ENCODE assay signal across 25 mouse cellular contexts in genomic region chr9:106876666-106877065, GRCm38 (mm10).
"Had no signal": no experiment of that assay in that cellular context is flagged by ENCODE, and none has a peak within 500 bp of the region (broad histone marks: within the 10 kb centered on the region; RNA-seq: fewer than 3 reads in every experiment).

No protein-coding gene starts in this region.

- H3K9ac ChIP-seq: embryonic facial prominence, embryonic 12.5 days; embryonic facial prominence, embryonic 13.5 days; embryonic facial prominence, embryonic 15.5 days; forebrain, embryonic 12.5 days; forebrain, embryonic 13.5 days; forebrain, embryonic 15.5 days; forebrain, postnatal 0 days had no signal

- H3K9me3 ChIP-seq: embryonic facial prominence, embryonic 10.5 days; embryonic facial prominence, embryonic 12.5 days; embryonic facial prominence, embryonic 13.5 days; embryonic facial prominence, embryonic 15.5 days; forebrain, embryonic 10.5 days; forebrain, embryonic 12.5 days; forebrain, embryonic 13.5 days; forebrain, embryonic 15.5 days had no signal

- DNase-seq: cerebellum, adult 8-10 months; cerebellum, adult 9-10 months; cerebellum, adult 9-11 months; cerebellum, postnatal 10 days; cerebellum, postnatal 14 days; embryo, embryonic 11 days; forebrain, postnatal 0 days; gastrocnemius, adult 2 months; gastrocnemius, postnatal 10 days; gastrocnemius, postnatal 14 days; gastrocnemius, postnatal 25 days; gastrocnemius, postnatal 36 days; heart, adult 18-20 months; heart, adult 2 months had no signal

- ATAC-seq: forebrain, embryonic 13.5 days; forebrain, embryonic 14.5 days; forebrain, embryonic 15.5 days; forebrain, embryonic 16.5 days; forebrain, postnatal 0 days had no signal

- H3K27ac ChIP-seq: embryonic facial prominence, embryonic 10.5 days; embryonic facial prominence, embryonic 12.5 days; embryonic facial prominence, embryonic 13.5 days; embryonic facial prominence, embryonic 15.5 days; forebrain, embryonic 10.5 days; forebrain, embryonic 12.5 days; forebrain, embryonic 13.5 days; forebrain, embryonic 15.5 days; gastrocnemius, adult 2 months; heart, adult 2 months had no signal

- H3K27me3 ChIP-seq: embryonic facial prominence, embryonic 12.5 days; embryonic facial prominence, embryonic 13.5 days; embryonic facial prominence, embryonic 15.5 days; forebrain, embryonic 12.5 days; forebrain, embryonic 13.5 days; forebrain, embryonic 15.5 days had no signal

- H3K4me2 ChIP-seq: embryonic facial prominence, embryonic 12.5 days; embryonic facial prominence, embryonic 13.5 days; embryonic facial prominence, embryonic 15.5 days; forebrain, embryonic 12.5 days; forebrain, embryonic 13.5 days; forebrain, embryonic 15.5 days had no signal

- H3K4me3 ChIP-seq: embryonic facial prominence, embryonic 10.5 days; embryonic facial prominence, embryonic 12.5 days; embryonic facial prominence, embryonic 13.5 days; embryonic facial prominence, embryonic 15.5 days; erythroblast, embryonic 14.5 days; forebrain, embryonic 10.5 days; forebrain, embryonic 12.5 days; forebrain, embryonic 13.5 days; forebrain, embryonic 15.5 days; gastrocnemius, adult 2 months; heart, adult 2 months had no signal
